Mouse (Mus musculus) liver, adult (tissue): ENCODE data around the gene Cs.

Experiments
- GATA4 ChIP-seq: IDR thresholded peaks from 2 replicates; pipeline ENCODE4 v1.6.1; 2014; ENCODE audit warnings: mild to moderate bottlenecking, low read length; ENCODE audit not compliant: insufficient replicate concordance

The Cs gene

DNA sequence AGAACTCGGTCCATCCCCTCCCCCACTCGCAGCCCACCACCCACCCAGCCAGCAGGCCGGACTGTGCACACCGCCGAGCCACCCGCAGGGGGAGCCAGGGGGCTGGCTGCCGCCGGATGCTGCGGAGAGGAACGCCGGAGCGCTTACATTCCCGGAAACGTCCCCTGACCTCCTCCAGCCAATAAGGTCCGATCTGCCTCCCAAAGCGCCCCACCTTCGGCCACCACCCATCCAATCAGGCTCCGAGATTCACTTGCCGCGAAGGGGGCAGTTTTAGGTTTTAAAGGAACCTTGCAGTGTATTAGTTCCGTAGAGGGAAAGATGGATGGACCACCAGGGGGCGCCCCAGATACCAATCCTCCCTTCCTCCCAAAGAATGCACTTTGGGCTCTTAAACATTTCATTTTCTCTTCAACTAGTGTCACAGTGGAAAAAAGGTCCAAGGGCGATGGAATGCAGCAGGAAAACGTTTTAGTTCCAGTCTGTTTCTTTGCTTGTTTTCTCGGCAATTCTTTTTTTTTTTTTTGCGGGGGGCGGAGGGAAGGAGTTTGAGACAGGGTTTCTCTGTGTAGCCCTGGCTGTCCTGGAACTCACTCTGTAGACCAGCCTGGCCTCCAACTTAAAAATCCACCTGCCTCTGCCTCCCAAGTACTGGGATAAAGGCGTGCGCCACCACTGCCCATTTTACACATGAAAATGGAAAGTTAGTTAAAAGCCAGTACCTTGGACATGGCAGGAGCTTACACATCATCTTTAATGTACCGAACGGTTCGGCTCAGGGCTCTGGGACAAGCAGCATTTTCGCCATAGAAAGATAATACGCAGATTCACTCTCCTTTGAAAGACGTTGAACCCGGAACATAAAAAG is 72.4 kb downstream of the Cs start:
- no peak for TF ChIP-seq GATA4

DNA sequence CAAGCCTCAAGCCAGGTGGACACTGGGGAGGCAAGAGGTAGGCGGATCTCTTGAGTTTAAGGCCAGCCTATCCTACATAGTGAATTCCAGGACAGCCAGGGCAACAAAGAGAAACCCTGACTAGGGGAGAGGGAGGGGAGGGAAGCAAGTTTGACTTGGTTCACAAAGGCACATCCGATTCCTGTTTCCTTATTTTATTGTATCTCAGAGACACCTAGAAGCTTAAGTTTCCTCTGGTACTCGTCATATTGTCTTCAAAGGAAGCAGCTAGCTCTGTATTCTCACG is 73.0 kb downstream of the Cs start:
- TF ChIP-seq GATA4, result no peak

DNA sequence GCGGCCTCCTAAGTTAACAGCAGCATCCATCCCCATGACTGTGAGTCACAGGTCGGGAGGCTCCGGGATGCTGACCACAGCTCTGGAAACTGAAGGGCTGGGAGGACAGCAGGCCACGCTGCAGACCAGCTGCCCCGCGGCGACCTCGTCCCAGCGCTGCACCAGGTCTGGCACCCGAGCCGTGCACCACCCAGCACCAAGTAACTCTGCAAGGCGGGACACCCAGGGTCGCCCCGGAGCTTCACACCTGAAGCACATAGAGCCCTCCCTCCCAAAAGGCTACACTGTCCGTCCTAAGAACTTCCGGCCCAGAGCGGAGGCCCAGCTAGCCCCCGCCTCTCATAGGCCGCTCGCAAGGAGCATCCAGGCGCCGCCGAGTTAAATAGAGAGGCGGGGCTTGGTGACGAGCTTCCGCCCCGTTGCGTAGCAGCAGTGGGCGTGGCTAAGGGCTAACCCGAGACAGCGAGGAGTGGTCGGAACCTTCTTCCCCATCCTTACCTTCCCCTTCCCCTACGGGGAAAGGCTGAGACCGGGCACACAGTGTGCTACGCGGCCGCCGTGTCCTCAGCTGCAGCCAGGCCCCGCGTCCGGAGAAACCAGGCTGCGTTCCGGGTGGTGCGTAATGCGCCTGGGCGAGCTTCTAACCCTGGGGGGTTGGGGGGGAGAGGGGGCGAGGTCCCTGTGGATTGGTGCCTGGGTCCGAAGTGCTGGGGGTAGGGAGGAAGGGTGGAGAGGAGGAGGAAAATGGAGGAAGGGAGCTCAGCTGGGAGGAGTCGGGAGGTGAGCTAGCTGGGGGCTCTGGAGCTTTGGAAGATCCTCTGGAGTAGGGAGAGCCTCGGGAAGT is 73.9 kb downstream of the Cs start, which contains the start of the genes Nabp2 and Rnf41:
Gene Nabp2 (minus strand): TSS at position 282 of the 844 bp plus-strand sequence.
Gene Rnf41 (plus strand): TSS at position 447 of the 844 bp plus-strand sequence.
- no peak for TF ChIP-seq GATA4

DNA sequence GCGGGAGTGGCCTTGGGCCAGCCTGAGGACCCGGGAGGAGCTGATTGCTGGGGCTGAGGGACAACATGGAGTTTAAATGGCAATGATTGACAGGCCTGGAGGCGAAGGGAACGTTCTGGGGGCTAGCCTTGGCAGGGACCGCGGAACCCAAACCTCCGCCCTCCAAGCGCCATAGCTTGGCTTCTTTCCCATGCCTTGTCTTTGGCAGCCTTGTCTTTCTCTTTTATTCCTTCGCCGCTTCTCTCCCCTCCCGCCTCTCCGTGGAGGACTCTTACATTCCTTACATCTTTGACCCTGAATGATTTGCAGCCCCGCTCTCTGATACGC is 74.5 kb downstream of the Cs start:
- no peak for TF ChIP-seq GATA4
